Mouse (Mus musculus) bone marrow, adult 2 months (tissue): Measurements from ENCODE around the gene Cdon.

Source experiments
- CTCF ChIP-seq: fragments of 200-500 bp; IDR thresholded peaks from 2 replicates; pipeline ENCODE4 v1.5.1; 2011; ENCODE audit warnings: low read length, control low read depth; ENCODE audit not compliant: control insufficient read depth, insufficient read depth
- POLR2A ChIP-seq: fragments of 200-500 bp; IDR thresholded peaks from 2 replicates; pipeline ENCODE4 v1.6.1; 2011; ENCODE audit warnings: low read depth, mild to moderate bottlenecking, control low read depth, low read length, borderline replicate concordance; ENCODE audit not compliant: control insufficient read depth

GRCm38 (mm10) chr9:35548455-35548854 is 127.5 kb downstream of the Cdon start:
- TF ChIP-seq POLR2A = no peak
- TF ChIP-seq CTCF = no peak
